Mouse (Mus musculus): ENCODE measurements around the gene Rad18.
"Not testable (repeated sequence)": the region's sequence is repeated elsewhere in the genome, so short reads cannot be mapped to it uniquely, and the experiment has no call there.

Gene Rad18

DNA sequence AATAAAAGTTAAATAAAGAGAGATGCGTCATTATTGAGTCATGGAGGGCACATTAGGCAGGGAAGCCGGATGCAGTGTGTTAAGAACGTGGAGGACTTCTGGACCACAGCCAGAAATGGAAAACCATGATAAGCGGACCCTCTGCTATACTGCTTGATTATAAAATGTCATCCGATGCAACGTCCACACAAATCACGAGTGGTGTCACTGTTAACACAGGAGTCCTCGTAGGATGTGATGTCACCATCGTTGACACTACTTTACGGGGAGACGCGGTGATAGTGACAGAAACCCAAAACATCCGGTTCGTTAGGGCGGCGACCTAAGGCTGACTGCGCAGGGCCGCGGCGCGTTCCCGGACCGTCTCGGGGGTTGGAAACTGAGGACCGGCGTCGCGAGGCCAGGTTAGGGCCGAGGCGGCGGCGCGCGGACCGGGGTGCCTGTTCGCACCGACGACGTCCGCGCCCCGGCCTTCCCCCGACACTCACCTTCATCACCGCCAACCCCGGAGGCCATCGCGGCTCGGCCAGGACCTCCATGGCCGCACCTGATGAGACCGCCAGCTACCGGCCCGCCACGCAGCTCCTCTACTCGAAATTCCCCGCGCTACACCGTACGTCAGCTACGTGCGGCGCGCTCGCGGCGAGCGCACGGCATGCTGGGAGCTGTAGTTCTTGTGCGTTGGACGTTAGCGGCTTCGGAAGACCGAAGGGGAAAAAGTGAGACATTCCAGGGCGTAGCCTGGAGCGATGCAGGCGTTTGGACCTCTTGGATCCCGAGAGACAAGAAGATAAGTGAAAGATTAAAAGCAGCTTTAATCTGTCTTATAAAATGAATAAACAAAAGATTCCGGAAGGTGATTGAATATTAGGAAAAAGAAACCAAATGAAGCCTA, at the start of gene Rad18:
Gene Rad18, minus strand, starts transcription at position 631 of the 895 bp plus-strand sequence.
- DNase-seq (ENCODE audit: low spot score in 2 of 2), result peak; percentile 81 to 86

GRCm38 (mm10) chr6:112742297-112742696, 45.8 kb upstream of the Rad18 start:
- no peak for DNase-seq (ENCODE audit: low spot score in 2 of 2)

GRCm38 (mm10) chr6:112741766-112742165, 45.3 kb upstream of the Rad18 start:
- DNase-seq (ENCODE audit: low spot score in 2 of 2), result no peak

DNA sequence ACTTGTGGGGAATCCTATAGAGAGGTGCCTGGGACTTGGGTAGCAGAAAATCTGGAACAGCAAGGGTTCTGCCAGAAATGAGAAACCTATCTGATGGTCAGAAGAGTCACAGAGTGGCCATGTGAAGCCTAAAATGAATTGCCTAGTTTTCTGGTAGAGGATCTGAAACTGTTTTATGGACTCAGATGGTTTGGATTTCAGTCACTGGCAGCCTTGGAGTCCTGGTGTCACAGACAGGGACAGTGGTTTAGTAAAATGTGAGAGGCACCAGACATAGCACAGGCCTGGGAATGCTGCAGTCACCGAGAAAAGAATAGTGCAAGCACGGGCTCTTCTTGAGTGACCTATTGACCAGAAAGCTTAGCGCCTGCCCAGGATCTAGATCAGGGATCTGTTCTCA, 43.1 kb upstream of the Rad18 start:
- DNase-seq (ENCODE audit: low spot score in 2 of 2), result no peak

GRCm38 (mm10) chr6:112738924-112739323, 42.4 kb upstream of the Rad18 start:
- DNase-seq (ENCODE audit: low spot score in 2 of 2), result peak; percentile 11 to 31

GRCm38 (mm10) chr6:112736471-112736870, 40.0 kb upstream of the Rad18 start:
- DNase-seq (ENCODE audit: low spot score in 2 of 2), result no peak

GRCm38 (mm10) chr6:112735054-112735453, 38.6 kb upstream of the Rad18 start:
- DNase-seq (ENCODE audit: low spot score in 2 of 2), result no peak

GRCm38 (mm10) chr6:112733942-112734341, 37.5 kb upstream of the Rad18 start:
- DNase-seq (ENCODE audit: low spot score in 2 of 2), result no peak

DNA sequence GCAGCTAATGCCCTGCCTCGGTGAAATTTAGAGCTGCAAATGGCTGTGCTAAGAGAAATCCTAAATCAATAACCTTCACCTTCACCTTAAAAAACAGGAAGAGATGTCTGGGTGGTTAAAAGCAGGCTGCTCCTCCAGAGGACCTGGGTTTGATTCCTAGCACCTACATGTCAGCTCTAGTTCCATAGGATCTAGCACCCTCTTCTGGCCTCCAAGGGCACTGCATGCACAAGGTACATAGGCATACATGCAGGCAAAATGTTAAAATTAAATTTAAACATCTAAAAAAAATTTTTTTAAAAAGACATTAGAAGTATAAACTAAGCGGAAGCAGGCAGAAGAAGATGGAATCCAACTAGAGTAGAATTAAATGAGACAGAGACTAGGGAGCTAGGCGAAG, 35.9 kb upstream of the Rad18 start:
- DNase-seq (ENCODE audit: low spot score in 2 of 2), result no peak

DNA sequence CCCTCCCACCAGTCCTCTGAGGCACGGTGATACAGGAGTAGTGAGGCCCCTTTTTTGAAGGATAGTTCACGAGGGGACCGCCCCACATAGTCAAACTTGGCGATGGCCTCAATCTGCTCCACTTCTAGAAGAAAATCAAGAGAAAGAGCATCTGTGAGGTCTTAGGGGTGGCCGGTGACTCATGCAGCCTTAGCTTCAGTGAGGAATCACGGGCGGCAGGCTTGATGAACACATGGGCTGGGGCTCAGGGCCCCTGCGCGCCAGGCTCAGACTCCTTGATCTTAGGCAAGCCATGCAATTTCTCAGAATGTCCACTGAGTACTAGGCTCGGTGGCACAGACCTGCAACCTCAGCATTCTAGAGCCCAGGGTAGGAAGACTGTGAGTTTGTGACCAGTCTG, 34.9 kb upstream of the Rad18 start:
- DNase-seq (ENCODE audit: low spot score in 2 of 2), result no peak

DNA sequence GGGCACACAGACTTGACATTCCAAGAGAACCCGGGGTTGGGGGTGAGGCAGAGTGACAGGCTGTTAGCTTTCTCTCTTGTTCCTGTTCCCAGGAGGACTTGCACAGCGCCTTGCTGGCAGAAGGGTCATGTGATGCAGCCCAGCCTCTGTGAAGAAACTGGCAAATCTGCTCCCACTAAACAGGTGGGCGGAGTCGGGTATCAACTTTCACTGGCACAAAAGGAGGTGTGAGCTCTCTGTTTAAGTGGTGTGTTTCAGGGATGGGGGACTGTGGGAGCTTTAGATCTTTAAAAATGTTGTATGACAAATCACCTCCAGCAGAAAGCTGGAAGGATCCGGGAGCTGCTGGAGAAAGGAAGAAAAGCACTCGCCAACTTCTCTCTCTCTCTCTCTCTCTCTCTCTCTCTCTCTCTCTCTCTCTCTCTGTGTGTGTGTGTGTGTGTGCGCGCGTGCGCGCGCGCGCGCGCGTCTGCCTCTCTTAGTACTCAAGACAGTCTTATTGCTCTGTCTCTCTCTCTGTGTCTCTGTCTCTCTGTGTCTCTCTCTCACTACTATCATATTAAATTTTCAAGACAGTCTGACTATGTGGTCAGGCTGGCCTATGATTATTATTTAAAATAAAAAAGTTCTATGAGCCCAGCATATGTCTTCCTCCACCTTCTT, 32.4 kb upstream of the Rad18 start:
- DNase-seq (ENCODE audit: low spot score in 2 of 2), result no peak

DNA sequence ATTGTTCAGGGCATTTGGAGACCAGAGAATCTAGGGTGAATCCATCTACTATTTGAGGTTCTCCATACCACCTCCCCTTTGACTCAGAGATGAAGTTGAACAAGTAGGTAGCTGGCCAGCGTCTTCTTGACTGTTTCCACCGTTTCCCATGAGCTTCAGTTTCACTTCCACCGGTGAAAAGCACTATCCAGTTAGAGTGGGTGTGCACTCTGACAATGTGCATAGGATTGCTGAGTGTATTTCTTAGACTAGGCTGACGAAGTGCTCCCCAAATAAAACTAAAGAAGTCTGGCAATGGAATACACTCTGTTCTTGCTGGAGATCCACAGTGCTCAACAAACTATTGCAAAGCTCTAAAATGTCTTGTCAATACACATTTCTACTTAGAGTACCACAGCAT, 29.0 kb upstream of the Rad18 start:
- DNase-seq (ENCODE audit: low spot score in 2 of 2), result no peak

- no peak for DNase-seq (ENCODE audit: low spot score in 2 of 2)
These were observed 24.1 kb upstream of the Rad18 start for GRCm38 (mm10) chr6:112720409-112721080.

- no peak for DNase-seq (ENCODE audit: low spot score in 2 of 2)
These were observed 23.5 kb upstream of the Rad18 start for GRCm38 (mm10) chr6:112719983-112720382.

DNA sequence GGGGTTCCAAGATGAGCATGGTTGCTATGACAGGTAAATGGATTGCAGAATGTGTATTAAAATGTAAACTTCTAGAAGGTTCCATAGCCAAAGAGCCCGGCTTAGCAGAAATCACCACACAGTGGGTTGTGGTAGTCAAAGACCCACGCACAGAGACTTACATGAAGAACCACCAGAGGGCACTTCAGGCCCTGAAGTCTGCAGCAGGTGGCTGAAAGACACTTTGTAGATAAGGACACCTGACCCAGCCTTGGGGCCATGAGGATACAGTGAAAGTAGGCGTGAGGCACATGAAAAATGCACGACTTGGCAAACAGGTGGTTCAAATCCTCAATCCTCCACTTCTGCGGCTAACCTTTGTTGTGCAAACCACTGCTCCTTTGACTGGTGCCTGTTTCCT, 20.7 kb upstream of the Rad18 start:
- DNase-seq (ENCODE audit: low spot score in 2 of 2), result no peak

DNA sequence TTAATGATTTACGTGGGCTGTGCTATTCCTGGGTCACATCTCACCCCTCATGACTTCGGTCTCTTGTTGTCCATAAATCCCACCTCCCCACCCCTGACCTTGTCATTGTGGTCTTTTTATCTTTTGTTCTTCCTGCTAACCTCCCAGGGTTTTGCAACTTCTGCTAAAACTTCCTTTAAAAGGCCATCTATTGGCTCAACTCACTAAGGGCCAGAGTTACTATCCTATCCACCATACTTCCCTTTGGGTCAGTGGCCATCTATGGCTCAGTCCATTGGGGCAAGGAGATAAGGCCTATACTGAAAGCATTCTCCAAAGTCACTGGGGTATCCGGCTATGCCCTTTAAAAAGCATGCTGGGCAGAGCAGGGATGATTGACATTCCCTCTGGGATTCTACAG, 17.5 kb upstream of the Rad18 start:
- no peak for DNase-seq (ENCODE audit: low spot score in 2 of 2)

DNA sequence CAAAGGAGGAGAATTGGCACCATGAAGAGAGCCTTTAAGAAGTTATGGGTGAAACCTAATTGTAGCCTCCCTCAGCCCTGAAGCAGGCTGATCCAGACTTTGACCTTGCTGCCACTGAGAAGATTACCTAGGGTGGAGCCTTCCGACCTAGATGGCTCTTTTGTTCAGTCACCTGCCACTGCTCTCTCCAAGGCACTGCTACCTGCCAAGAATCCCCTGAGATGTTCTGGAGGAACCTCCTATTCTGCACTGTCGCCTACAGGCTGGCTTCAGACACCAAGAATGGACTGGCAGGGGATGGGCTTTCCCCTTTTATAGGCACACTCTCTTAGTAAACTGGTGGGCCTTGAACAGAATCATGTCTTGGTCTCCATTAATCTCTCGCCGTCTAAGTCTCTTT, 5.8 kb upstream of the Rad18 start:
- not testable (repeated sequence) for DNase-seq (ENCODE audit: low spot score in 2 of 2)

DNA sequence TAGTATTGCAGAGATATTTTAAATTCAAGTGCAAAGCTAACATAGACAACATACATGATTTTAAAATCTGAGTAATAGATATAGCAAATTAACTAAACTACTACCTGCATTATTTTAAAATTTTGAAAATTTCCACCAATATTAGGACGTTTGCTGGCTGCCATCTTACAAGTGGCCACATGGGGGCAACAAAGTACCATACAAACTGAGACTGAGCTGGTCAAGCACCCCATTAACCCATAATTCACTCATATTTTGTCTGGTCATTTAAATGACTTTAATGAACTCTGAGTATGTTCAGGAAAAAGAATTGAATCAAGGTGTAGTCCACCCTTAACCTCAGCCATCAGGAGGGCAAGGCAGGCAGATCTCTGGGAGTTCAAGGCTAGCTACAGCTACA, 3.9 kb upstream of the Rad18 start:
- peak; percentile 18 to 27 for DNase-seq (ENCODE audit: low spot score in 2 of 2)

GRCm38 (mm10) chr6:112699115-112699514, 2.6 kb upstream of the Rad18 start:
- DNase-seq (ENCODE audit: low spot score in 2 of 2), result no peak

DNA sequence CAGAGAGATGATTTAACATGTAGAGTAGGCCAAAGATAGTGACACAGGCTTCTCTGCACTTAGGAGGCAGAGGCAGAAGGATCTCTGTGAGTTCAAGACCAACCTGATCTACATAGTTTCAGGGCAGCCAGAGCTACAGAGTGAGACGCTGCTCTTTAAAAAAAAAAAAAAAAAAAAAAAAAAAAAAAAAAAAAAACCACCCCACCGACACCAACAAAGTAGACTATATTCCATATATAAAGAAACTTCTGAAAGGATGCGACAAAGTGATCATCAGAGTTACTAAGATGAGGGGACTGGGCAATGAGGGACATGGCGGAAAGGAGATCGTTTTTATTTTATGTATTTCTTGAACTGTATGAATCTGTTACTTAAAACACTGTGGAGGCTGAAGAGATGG, 2.0 kb downstream of the Rad18 start:
- DNase-seq (ENCODE audit: low spot score in 2 of 2), result no peak

- no peak for DNase-seq (ENCODE audit: low spot score in 2 of 2)
These were observed 5.0 kb downstream of the Rad18 start for GRCm38 (mm10) chr6:112691523-112691922.

DNA sequence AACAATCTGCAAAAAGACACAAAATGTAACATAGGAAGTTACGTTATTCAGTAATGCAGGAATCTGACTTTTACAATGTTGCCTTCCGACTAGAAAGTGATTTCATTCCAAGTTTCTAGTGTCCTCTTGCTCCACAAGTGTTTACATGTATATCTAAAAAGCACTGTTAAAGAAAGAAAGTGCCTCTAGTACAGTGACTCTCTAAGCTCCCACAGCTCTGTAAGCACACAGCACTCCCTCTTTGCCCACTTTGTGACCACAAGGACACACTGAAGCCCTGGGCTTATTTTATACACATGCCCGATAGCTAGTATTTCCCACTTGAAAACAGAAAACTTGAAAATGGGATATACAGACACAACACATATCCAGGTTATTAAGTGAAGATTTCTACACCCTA, 8.5 kb downstream of the Rad18 start:
- DNase-seq (ENCODE audit: low spot score in 2 of 2), result no peak

DNA sequence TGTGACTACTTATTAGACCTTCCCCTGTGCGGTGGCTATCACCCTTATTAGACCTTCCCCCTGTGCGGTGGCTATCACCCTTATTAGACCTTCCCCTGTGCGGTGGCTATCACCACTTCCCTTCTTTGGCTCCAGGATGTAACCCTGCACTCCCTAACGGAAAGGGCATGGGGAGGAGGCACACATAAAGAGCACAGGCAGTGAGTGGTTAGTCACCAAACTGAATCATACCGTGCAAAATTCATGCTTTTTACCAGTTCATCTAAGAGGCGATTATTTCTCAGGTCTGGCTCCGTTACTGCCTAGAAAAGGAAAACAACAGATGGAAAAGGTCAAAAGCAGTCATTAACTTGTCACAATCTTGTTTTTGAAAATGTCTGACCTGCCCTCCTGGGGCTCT, 10.0 kb downstream of the Rad18 start:
- no peak for DNase-seq (ENCODE audit: low spot score in 2 of 2)

Measured in spleen, postnatal 36 days (tissue).